Mouse (Mus musculus) stomach, embryonic 14.5 days (tissue): ENCODE measurements around the gene Rnf41. TPM values are rescaled to one million over a fixed set of nuclear protein-coding genes. Genes with fewer than 3 reads are reported as not detected.
A peak's percentile ranks its signal among the peaks of the same experiment; 100 is the strongest.

Source experiments
- ATAC-seq: fragments of 200-750 bp; cut with Nextera tagmentation; 2 replicates; pipeline ENCODE4 v1.8.0; 2017; ENCODE audit warnings: low read depth, moderate TSS enrichment; ENCODE audit not compliant: insufficient number of reproducible peaks, insufficient read depth, low FRiP score
- H3K27ac ChIP-seq: fragments of 300-500 bp; sonication (generic); 2 replicates; pipeline ENCODE4 v1.5.1; 2014; ENCODE audit warnings: mild to moderate bottlenecking, low read length, moderate library complexity, mixed read lengths
- H3K27me3 ChIP-seq: fragments of 300-500 bp; sonication (generic); 2 replicates; pipeline ENCODE4 v1.6.1; 2014; ENCODE audit warnings: low read length, control low read depth, mixed read lengths; ENCODE audit not compliant: control insufficient read depth, insufficient read depth
- H3K36me3 ChIP-seq: fragments of 300-500 bp; sonication (generic); 2 replicates; pipeline ENCODE4 v1.6.1; 2014; ENCODE audit warnings: mild to moderate bottlenecking, control low read depth, low read length, moderate library complexity, mixed read lengths; ENCODE audit not compliant: control insufficient read depth, insufficient read depth
- H3K4me1 ChIP-seq: fragments of 300-500 bp; sonication (generic); 2 replicates; pipeline ENCODE4 v1.6.1; 2014; ENCODE audit warnings: low read length, control low read depth, mixed read lengths; ENCODE audit not compliant: control insufficient read depth, insufficient read depth
- H3K4me2 ChIP-seq: fragments of 300-500 bp; sonication (generic); replicated peaks from 2 replicates; pipeline ENCODE4 v1.6.1; 2014; ENCODE audit warnings: low read depth, low read length, control low read depth
- H3K4me3 ChIP-seq: fragments of 300-500 bp; sonication (generic); 2 replicates; pipeline ENCODE4 v1.5.1; 2014; ENCODE audit warnings: low read depth, low read length, control low read depth
- H3K9ac ChIP-seq: fragments of 300-500 bp; sonication (generic); replicated peaks from 2 replicates; pipeline ENCODE4 v1.6.1; 2014; ENCODE audit warnings: low read depth, mild to moderate bottlenecking, control low read depth, low read length, moderate library complexity, mixed read lengths
- H3K9me3 ChIP-seq: fragments of 300-500 bp; sonication (generic); 2 replicates; pipeline ENCODE4 v1.6.1; 2016; ENCODE audit warnings: low read depth, low read length, control low read depth; ENCODE audit not compliant: control insufficient read depth
- WGBS: fragments of 180-500 bp; shearing (Covaris S2); extraction: QIAGEN DNeasy Blood & Tissue Kit; methylation state at CpG from one replicate; pipeline ENCODE4 v1.1.7; 2014; 5-methylcytosine and 5-hydroxymethylcytosine counted together
- polyA plus RNA-seq: library from polyadenylated mRNA; unstranded; fragments of >200 nt; fragmentation: Nextera tagmentation; extraction: Ambion mirVana; gene quantifications from 2 replicates; pipeline ENCODE4 v1.2.1, GENCODE M21; 2014

Gene Rnf41
- polyA plus RNA-seq, 1 experiment from 2014 or later = 31.9 TPM

DNA sequence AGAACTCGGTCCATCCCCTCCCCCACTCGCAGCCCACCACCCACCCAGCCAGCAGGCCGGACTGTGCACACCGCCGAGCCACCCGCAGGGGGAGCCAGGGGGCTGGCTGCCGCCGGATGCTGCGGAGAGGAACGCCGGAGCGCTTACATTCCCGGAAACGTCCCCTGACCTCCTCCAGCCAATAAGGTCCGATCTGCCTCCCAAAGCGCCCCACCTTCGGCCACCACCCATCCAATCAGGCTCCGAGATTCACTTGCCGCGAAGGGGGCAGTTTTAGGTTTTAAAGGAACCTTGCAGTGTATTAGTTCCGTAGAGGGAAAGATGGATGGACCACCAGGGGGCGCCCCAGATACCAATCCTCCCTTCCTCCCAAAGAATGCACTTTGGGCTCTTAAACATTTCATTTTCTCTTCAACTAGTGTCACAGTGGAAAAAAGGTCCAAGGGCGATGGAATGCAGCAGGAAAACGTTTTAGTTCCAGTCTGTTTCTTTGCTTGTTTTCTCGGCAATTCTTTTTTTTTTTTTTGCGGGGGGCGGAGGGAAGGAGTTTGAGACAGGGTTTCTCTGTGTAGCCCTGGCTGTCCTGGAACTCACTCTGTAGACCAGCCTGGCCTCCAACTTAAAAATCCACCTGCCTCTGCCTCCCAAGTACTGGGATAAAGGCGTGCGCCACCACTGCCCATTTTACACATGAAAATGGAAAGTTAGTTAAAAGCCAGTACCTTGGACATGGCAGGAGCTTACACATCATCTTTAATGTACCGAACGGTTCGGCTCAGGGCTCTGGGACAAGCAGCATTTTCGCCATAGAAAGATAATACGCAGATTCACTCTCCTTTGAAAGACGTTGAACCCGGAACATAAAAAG, 1.5 kb upstream of the Rnf41 start:
- Histone ChIP-seq H3K4me3 (peak overlapping the region; percentile 76), H3K27me3 (no peaks in the 10 kb centered on the region), H3K9me3 (no peaks in the 10 kb centered on the region), H3K9ac (peak overlapping the region; percentile 55; the same call in 1 of the 2 replicates), H3K4me2 (peak overlapping the region; percentile 94), H3K4me1 (peaks cover 15% of the 10 kb centered on the region; the same call in 1 of the 2 replicates), H3K27ac (peak overlapping the region; percentile 92; the same call in 1 of the 2 replicates), H3K36me3 (peaks cover 11% of the 10 kb centered on the region)
- WGBS = 5% methylated on average over 36 of the region's 36 CpGs
- peak; percentile 88 for ATAC-seq

DNA sequence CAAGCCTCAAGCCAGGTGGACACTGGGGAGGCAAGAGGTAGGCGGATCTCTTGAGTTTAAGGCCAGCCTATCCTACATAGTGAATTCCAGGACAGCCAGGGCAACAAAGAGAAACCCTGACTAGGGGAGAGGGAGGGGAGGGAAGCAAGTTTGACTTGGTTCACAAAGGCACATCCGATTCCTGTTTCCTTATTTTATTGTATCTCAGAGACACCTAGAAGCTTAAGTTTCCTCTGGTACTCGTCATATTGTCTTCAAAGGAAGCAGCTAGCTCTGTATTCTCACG, 954 bp upstream of the Rnf41 start:
- 17% methylated on average over 4 of the region's 4 CpGs for WGBS
- no peaks in the 10 kb centered on the region for H3K9me3 ChIP-seq
- H3K27me3 ChIP-seq = no peaks in the 10 kb centered on the region
- no peak for ATAC-seq
- peak overlapping the region; percentile 94 for H3K4me2 ChIP-seq
- peaks cover 16% of the 10 kb centered on the region for H3K36me3 ChIP-seq
- H3K9ac ChIP-seq = 0 out of 2 replicates have a peak overlapping the region, but pooled peaks have one; percentile 77
- peaks cover 15% of the 10 kb centered on the region; the same call in 1 of the 2 replicates for H3K4me1 ChIP-seq
- H3K27ac ChIP-seq = peak overlapping the region; percentile 92; the same call in 1 of the 2 replicates
- peak overlapping the region; percentile 76 for H3K4me3 ChIP-seq

DNA sequence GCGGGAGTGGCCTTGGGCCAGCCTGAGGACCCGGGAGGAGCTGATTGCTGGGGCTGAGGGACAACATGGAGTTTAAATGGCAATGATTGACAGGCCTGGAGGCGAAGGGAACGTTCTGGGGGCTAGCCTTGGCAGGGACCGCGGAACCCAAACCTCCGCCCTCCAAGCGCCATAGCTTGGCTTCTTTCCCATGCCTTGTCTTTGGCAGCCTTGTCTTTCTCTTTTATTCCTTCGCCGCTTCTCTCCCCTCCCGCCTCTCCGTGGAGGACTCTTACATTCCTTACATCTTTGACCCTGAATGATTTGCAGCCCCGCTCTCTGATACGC, 561 bp downstream of the Rnf41 start:
- no peak for ATAC-seq
- Histone ChIP-seq H3K4me1 (peaks cover 15% of the 10 kb centered on the region; the same call in 1 of the 2 replicates), H3K9me3 (no peaks in the 10 kb centered on the region), H3K27ac (peak overlapping the region; percentile 92), H3K36me3 (peaks cover 28% of the 10 kb centered on the region), H3K4me2 (peak overlapping the region; percentile 94), H3K27me3 (no peaks in the 10 kb centered on the region), H3K9ac (peak overlapping the region; percentile 77), H3K4me3 (peak overlapping the region; percentile 76)
- 1% methylated on average over 14 of the region's 14 CpGs for WGBS

- Histone ChIP-seq H3K9me3 (no peaks in the 10 kb centered on the region), H3K4me3 (peak overlapping the region; percentile 76), H3K9ac (peak overlapping the region; percentile 77; the same call in 1 of the 2 replicates), H3K27ac (peak overlapping the region; percentile 92; the same call in 1 of the 2 replicates), H3K4me2 (peak overlapping the region; percentile 94), H3K4me1 (peaks cover 15% of the 10 kb centered on the region; the same call in 1 of the 2 replicates), H3K36me3 (peaks cover 29% of the 10 kb centered on the region), H3K27me3 (no peaks in the 10 kb centered on the region)
- WGBS = 29% methylated on average over 1 of the region's 1 CpGs
- no peak for ATAC-seq
These were observed 1.1 kb downstream of the Rnf41 start for GRCm38 (mm10) chr10:128412558-128412957.

DNA sequence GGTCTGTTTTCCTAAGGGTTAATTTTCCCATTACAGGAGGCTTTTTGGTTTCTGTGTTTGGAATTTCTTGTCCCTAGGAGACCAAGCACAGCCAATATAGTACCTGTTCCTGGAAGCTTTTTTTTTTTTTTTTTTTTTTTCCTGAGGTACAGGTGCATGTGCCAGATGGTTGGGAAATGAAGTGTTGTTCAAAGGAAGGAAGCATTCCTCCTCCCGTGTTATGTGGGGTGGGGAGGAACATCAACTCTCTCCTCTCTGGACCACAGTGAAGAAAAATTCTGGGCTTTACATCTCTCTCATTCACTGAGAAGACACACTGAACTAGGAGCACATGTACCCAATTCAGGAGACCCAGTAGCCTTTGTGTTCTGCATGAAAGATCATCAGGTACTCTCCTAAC, 1.6 kb downstream of the Rnf41 start:
- no peak overlapping the region for H3K27ac ChIP-seq
- peaks cover 15% of the 10 kb centered on the region; the same call in 1 of the 2 replicates for H3K4me1 ChIP-seq
- no peak for ATAC-seq
- H3K4me2 ChIP-seq = peak overlapping the region; percentile 94; the same call in 1 of the 2 replicates
- no peaks in the 10 kb centered on the region for H3K27me3 ChIP-seq
- H3K4me3 ChIP-seq = no peak overlapping the region
- WGBS = 59% methylated on average over 1 of the region's 1 CpGs
- H3K9ac ChIP-seq = no peak overlapping the region
- no peaks in the 10 kb centered on the region for H3K9me3 ChIP-seq
- H3K36me3 ChIP-seq = peaks cover 25% of the 10 kb centered on the region

DNA sequence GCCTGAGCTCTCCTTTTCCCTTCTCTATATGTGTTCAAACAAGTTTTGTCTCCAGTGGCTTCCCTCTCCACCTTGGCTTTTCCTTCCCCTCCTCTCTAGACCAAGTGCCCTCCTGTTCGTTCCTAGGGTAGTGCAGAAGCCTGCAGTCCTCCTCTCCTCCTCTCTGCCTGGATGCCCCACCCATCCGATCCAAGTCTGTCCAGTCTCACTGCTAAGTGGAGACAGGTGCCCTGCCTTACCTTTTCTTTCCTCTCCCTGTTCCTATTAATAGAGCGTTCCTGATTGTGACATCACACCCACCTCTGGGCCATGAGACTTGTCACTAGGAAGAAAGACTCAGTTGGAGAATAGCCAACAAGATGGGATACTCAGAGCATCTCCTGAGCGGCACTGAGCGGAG, 3.4 kb downstream of the Rnf41 start:
- peaks cover 15% of the 10 kb centered on the region; the same call in 1 of the 2 replicates for H3K4me1 ChIP-seq
- H3K4me3 ChIP-seq = no peak overlapping the region
- no peaks in the 10 kb centered on the region for H3K27me3 ChIP-seq
- no peaks in the 10 kb centered on the region for H3K9me3 ChIP-seq
- no peak overlapping the region for H3K27ac ChIP-seq
- ATAC-seq = no peak
- peaks cover 30% of the 10 kb centered on the region for H3K36me3 ChIP-seq
- H3K4me2 ChIP-seq = no peak overlapping the region
- no peak overlapping the region for H3K9ac ChIP-seq
- 82% methylated on average over 5 of the region's 5 CpGs for WGBS

- Histone ChIP-seq H3K9me3 (no peaks in the 10 kb centered on the region), H3K27me3 (no peaks in the 10 kb centered on the region), H3K4me2 (no peak overlapping the region), H3K36me3 (peaks cover 25% of the 10 kb centered on the region; the same call in 1 of the 2 replicates), H3K4me1 (no peaks in the 10 kb centered on the region), H3K27ac (no peak overlapping the region), H3K9ac (no peak overlapping the region), H3K4me3 (no peak overlapping the region)
- WGBS = 67% methylated on average over 5 of the region's 5 CpGs
- ATAC-seq = no peak
These were observed 11.0 kb downstream of the Rnf41 start for GRCm38 (mm10) chr10:128422426-128422825.

DNA sequence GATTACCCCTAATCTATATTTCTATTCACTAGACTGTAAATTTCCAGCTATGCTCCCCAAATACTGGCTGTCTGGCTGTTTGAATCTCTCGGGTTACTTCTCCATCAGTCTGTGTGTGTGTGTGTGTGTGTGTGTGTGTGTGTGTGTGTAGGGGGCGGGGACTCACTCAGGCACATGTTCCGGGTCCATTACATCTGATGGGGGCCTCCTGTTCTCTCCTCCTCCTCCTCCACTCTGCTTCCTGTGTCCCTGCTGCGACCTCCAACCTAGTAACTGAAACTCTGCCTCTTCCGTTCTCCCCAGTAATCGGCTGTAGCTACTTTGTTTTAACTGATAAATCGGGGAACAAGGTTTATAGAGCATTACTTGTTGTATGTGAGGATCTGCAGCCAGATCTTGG, 13.1 kb downstream of the Rnf41 start:
- no peak for ATAC-seq
- Histone ChIP-seq H3K9ac (no peak overlapping the region), H3K4me1 (no peaks in the 10 kb centered on the region), H3K9me3 (no peaks in the 10 kb centered on the region), H3K27me3 (no peaks in the 10 kb centered on the region), H3K36me3 (peaks cover 31% of the 10 kb centered on the region), H3K4me2 (no peak overlapping the region), H3K27ac (no peak overlapping the region), H3K4me3 (no peak overlapping the region)
- WGBS = 27% methylated on average over 7 of the region's 7 CpGs
